Mouse (Mus musculus) ES-Bruce4 (cell line): ENCODE measurements around the gene Gm28043. TPM values are rescaled to one million over a fixed set of nuclear protein-coding genes. Genes with fewer than 3 reads are reported as not detected.

ENCODE experiments used
- H3K27ac ChIP-seq: 2 replicates; pipeline ENCODE4 v1.5.1; 2012; ENCODE audit warnings: low read length, inconsistent platforms; ENCODE audit not compliant: insufficient read depth
- H3K27me3 ChIP-seq: 2 replicates; pipeline ENCODE4 v1.6.1; 2012; ENCODE audit warnings: mild to moderate bottlenecking, low read length, inconsistent platforms; ENCODE audit not compliant: control insufficient read depth, poor library complexity, insufficient read depth, severe bottlenecking
- H3K36me3 ChIP-seq: 2 replicates; pipeline ENCODE4 v1.6.1; 2012; ENCODE audit warnings: inconsistent platforms, mild to moderate bottlenecking, low read length, moderate library complexity; ENCODE audit not compliant: control insufficient read depth, poor library complexity, insufficient read depth, severe bottlenecking
- H3K4me1 ChIP-seq: one replicate; pipeline ENCODE4 v1.8.1; 2011; ENCODE audit warnings: low read length; ENCODE audit not compliant: control insufficient read depth, insufficient read depth
- H3K4me3 ChIP-seq: 2 replicates; pipeline ENCODE4 v1.5.1; 2011; ENCODE audit warnings: low read depth, mild to moderate bottlenecking, low read length
- H3K9ac ChIP-seq: 2 replicates; pipeline ENCODE4 v1.6.1; 2012; ENCODE audit warnings: low read depth, mild to moderate bottlenecking, inconsistent platforms; ENCODE audit not compliant: poor library complexity, severe bottlenecking
- H3K9me3 ChIP-seq: replicated peaks from 2 replicates; pipeline ENCODE4 v1.6.1; 2012; ENCODE audit warnings: mild to moderate bottlenecking, low read length, inconsistent platforms; ENCODE audit not compliant: control insufficient read depth, poor library complexity, insufficient read depth, severe bottlenecking
- CTCF ChIP-seq: IDR thresholded peaks from one replicate; pipeline ENCODE4 v1.8.1; 2011; ENCODE audit warnings: low read depth, low read length
- EP300 ChIP-seq: IDR thresholded peaks from 2 replicates; pipeline ENCODE4 v1.6.1; 2011; ENCODE audit warnings: low read depth, low read length; ENCODE audit not compliant: insufficient read depth
- POLR2A ChIP-seq: IDR thresholded peaks from one replicate; pipeline ENCODE4 v1.8.1; 2011; ENCODE audit warnings: low read length; ENCODE audit not compliant: insufficient read depth
- polyA plus RNA-seq: library from polyadenylated mRNA; stranded (reverse); fragments of >200 nt; gene quantifications from 2 replicates; pipeline ENCODE4 v1.2.4, GENCODE M21; 2011; ENCODE audit warnings: low read depth; ENCODE audit not compliant: missing spikeins, insufficient read depth, insufficient read length

Gene Gm28043
- polyA plus RNA-seq, 1 experiment = 4.8 TPM

DNA sequence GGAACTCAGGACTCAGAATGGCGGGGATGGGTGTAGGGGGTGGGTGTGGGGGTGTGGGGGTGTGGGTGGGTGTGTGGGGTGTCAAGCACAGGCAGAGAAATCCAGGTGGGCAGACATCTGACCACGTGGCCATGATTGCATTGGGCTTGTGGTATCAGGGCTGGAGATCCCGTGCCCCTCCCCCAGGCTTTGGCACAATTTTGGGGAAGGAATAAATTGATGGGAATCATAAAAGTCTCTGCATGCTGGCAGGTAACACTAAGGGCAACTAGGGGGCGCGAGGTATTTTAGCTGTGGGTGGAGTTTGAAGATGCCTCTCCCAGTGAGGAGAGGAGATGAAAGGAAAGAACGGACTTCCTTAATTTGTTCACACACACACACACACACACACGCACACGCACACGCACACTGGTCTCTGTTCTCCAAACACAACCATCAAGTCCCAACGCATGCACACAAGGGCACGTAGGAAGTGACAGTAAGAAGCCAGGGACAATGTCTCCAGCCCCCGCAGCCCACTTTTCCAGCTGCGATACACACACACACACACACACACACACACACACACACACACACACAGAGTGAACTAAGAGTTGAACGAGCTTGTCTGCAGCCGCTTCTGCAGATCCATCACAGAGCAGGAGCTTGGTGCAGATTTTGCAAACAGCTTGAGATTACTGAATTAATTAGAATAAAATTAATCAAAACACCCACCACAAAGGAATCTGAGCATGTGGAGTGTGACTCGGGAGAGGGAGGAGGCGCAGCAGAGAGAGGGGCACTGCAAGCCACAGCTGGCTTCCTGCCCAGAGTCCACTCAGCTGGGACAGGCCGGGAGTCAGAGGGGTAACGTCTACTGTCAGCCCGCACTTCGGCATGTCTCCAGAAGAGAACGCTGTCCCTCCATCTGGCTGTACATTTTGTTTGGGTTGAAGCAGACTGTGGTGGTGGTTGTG is 123.5 kb downstream of the Gm28043 start:
- TF ChIP-seq EP300 (no peak), CTCF (peak; percentile 32)
- Histone ChIP-seq H3K27me3 (no peaks in the 10 kb centered on the region), H3K9me3 (0 out of 2 replicates have a peak, but pooled peaks cover 2% of the 10 kb centered on the region), H3K36me3 (no peaks in the 10 kb centered on the region), H3K27ac (no peak overlapping the region), H3K9ac (no peak overlapping the region), H3K4me3 (no peak overlapping the region), H3K4me1 (no peaks in the 10 kb centered on the region)

DNA sequence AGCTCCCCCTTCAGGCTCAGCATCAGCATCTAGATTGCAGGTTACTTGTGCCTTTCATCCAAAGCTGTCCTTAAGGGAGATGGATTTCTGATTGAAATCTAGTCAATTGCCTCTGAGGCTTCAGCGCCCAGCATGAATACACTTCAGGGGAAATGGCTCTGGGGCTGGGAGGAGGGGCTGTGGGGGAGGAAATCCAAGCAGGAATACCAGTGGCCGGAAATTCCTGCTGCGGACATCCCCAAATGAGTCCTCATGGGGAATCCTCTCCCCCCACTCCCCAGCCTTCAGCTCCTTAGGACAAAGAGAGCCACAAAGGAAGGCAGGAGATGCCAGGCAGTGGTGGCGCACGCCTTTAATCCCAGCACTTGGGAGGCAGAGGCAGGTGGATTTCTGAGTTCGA is 132.8 kb downstream of the Gm28043 start:
- Histone ChIP-seq H3K9me3 (no peaks in the 10 kb centered on the region), H3K4me1 (peaks cover 3% of the 10 kb centered on the region), H3K27me3 (no peaks in the 10 kb centered on the region), H3K27ac (no peak overlapping the region), H3K4me3 (no peak overlapping the region), H3K36me3 (no peaks in the 10 kb centered on the region), H3K9ac (no peak overlapping the region)
- TF ChIP-seq EP300 (no peak), POLR2A (no peak), CTCF (no peak)

Other genes with a start within 250 kb of the Gm28043 start
- gene Pim1, start 124.1 kb upstream of the Gm28043 start, polyA plus RNA-seq = 348 and 350 TPM in 2 replicates
- 1.6 and 2.4 TPM in 2 replicates for gene Gm17657, start 65.2 kb upstream of the Gm28043 start, polyA plus RNA-seq
- gene Tbc1d22b, start 65.1 kb upstream of the Gm28043 start, polyA plus RNA-seq = 20.8 and 21.8 TPM in 2 replicates
- not detected in 2 replicates for gene Tmem217, start 62.5 kb upstream of the Gm28043 start, polyA plus RNA-seq
- 37.2 and 37.5 TPM in 2 replicates for gene Rnf8, start 86 bp upstream of the Gm28043 start, polyA plus RNA-seq
- gene Cmtr1, start 45.7 kb downstream of the Gm28043 start, polyA plus RNA-seq = 69.9 and 79.2 TPM in 2 replicates
- 14.5 and 15.7 TPM in 2 replicates for gene Ccdc167, start 102.2 kb downstream of the Gm28043 start, polyA plus RNA-seq